Mouse (Mus musculus): ENCODE data around the gene Wnt7b. TPM values are rescaled to one million over a fixed set of nuclear protein-coding genes. Genes with fewer than 3 reads are reported as not detected.
A peak's percentile ranks its signal among the peaks of the same experiment; 100 is the strongest.

Gene Wnt7b
- polyA plus RNA-seq, 1 experiment from 2014 or later, result 11.3 TPM

DNA sequence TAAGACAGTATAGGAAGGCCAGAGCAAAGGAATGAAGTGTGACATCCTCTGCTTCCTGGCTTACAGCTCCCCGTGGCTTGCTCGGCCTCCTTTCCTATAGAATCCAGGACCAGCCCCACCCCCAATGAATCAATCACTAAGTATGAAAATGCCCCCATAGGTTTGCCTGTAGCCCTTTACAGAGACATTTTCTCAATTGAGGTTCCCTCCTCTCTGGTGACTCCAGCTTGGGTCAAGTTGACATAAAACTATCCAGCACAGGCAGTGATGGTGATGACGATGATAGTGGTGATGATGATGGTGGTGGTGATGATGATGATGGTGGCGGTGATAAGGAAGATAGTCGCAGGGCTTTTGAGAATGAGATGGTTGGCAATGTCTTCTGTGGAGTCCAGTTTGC, 16.2 kb upstream of the Wnt7b start:
- no peak overlapping the region for H3K4me2 ChIP-seq (replicated peaks; ENCODE audit: low read depth, low read length)
- H3K36me3 ChIP-seq (ENCODE audit: insufficient read depth, low read length), result no peaks in the 10 kb centered on the region
- H3K4me3 ChIP-seq (ENCODE audit: low read depth, low read length), result no peak overlapping the region
- no peaks in the 10 kb centered on the region for H3K27me3 ChIP-seq (replicated peaks; ENCODE audit: insufficient read depth, low read length)
- 57% methylated on average over 5 of the region's 5 CpGs for WGBS
- peaks cover 8% of the 10 kb centered on the region; the same call in 1 of the 2 replicates for H3K4me1 ChIP-seq (ENCODE audit: insufficient read depth, low read depth, low read length)
- no peak overlapping the region for H3K9ac ChIP-seq (replicated peaks; ENCODE audit: low read depth)
- no peak overlapping the region for H3K27ac ChIP-seq (ENCODE audit: low read length)
- DNase-seq (ENCODE audit: low spot score) (no peak), ATAC-seq (no peak)
- TF ChIP-seq EP300 (IDR thresholded peaks at IDR 0.05) (no peak), CTCF (IDR thresholded peaks at IDR 0.05) (no peak)
- H3K9me3 ChIP-seq (ENCODE audit: low read length), result no peaks in the 10 kb centered on the region

DNA sequence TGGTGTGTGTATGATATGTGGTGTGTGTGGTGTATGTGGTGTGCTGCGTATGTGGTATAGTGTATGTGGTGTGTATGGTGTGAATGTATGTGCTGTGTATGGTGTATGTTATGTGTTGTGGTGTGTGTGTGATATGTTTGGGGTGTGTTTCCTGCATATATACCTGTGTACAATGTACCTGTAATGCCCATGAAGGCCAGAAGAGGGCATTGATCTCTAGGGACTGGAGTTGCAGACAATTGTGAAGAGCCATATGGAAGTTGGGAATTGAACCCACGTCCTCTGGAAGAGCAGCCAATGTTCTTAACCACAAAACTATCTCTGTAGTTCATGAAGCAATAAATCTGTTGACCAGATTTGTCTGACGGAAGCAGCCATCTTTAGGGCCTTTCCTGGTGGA, 15.1 kb upstream of the Wnt7b start:
- no peak for ATAC-seq
- peaks cover 8% of the 10 kb centered on the region; the same call in 1 of the 2 replicates for H3K4me1 ChIP-seq (ENCODE audit: insufficient read depth, low read depth, low read length)
- no peak overlapping the region for H3K4me3 ChIP-seq (ENCODE audit: low read depth, low read length)
- DNase-seq (ENCODE audit: low spot score), result no peak
- H3K9ac ChIP-seq (replicated peaks; ENCODE audit: low read depth), result no peak overlapping the region
- no peaks in the 10 kb centered on the region for H3K36me3 ChIP-seq (ENCODE audit: insufficient read depth, low read length)
- peak; percentile 59 for TF ChIP-seq CTCF (IDR thresholded peaks at IDR 0.05)
- no peak for TF ChIP-seq EP300 (IDR thresholded peaks at IDR 0.05)
- 66% methylated on average over 3 of the region's 3 CpGs for WGBS
- no peak overlapping the region for H3K4me2 ChIP-seq (replicated peaks; ENCODE audit: low read depth, low read length)
- H3K27ac ChIP-seq (ENCODE audit: low read length), result no peak overlapping the region
- H3K27me3 ChIP-seq (replicated peaks; ENCODE audit: insufficient read depth, low read length), result no peaks in the 10 kb centered on the region
- H3K9me3 ChIP-seq (ENCODE audit: low read length), result no peaks in the 10 kb centered on the region

DNA sequence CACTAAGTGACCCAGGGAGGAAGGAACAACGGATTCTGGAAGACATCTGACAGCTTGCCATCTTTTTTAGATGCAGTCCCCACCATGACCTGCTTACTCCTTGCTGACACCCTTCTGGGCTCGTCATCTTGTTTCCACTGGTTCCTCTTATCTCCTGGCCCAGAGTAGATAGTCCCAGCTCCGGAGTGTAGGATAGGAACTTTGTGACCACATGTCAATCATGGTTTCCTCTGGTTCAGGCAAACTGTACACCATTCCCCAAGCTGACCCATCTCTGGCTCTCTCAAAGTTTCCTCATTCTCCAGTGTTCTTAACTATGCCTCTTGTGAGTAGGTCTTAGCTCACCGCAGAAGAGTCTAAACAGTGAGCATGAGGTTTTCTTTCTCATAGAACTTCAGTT, 10.4 kb upstream of the Wnt7b start:
- H3K4me2 ChIP-seq (replicated peaks; ENCODE audit: low read depth, low read length), result no peak overlapping the region
- H3K27ac ChIP-seq (ENCODE audit: low read length), result no peak overlapping the region
- WGBS, result 73% methylated on average over 4 of the region's 4 CpGs
- no peaks in the 10 kb centered on the region for H3K9me3 ChIP-seq (ENCODE audit: low read length)
- TF ChIP-seq EP300 (IDR thresholded peaks at IDR 0.05), result no peak
- TF ChIP-seq CTCF (IDR thresholded peaks at IDR 0.05), result no peak
- no peaks in the 10 kb centered on the region for H3K4me1 ChIP-seq (ENCODE audit: insufficient read depth, low read depth, low read length)
- H3K36me3 ChIP-seq (ENCODE audit: insufficient read depth, low read length), result no peaks in the 10 kb centered on the region
- H3K27me3 ChIP-seq (replicated peaks; ENCODE audit: insufficient read depth, low read length), result no peaks in the 10 kb centered on the region
- no peak overlapping the region for H3K4me3 ChIP-seq (ENCODE audit: low read depth, low read length)
- no peak overlapping the region for H3K9ac ChIP-seq (replicated peaks; ENCODE audit: low read depth)
- no peak for ATAC-seq
- no peak for DNase-seq (ENCODE audit: low spot score)

DNA sequence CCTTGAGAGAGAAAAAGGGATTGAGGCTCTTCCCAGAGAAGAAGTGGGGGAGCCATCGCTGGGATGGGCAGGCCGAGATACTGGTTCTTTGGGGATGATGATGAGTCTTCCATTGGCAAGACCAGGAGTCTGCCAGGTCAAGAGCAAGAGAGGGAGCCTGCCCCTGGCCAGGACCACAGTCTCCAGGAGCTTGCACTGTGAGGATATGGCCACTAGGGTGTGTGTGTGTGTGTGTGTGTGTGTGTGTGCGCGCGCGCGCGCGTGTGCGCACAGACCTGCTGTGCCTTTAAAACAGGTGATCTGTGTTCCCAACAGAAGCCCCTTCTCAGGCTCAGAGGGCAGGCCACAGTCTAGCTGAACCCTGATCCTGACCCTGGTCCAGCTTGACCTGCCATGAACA, 8.6 kb upstream of the Wnt7b start:
- DNase-seq (ENCODE audit: low spot score), result no peak
- ATAC-seq, result no peak
- H3K9me3 ChIP-seq (ENCODE audit: low read length), result no peaks in the 10 kb centered on the region
- TF ChIP-seq CTCF (IDR thresholded peaks at IDR 0.05) (peak; percentile 28), EP300 (IDR thresholded peaks at IDR 0.05) (no peak)
- no peak overlapping the region for H3K4me2 ChIP-seq (replicated peaks; ENCODE audit: low read depth, low read length)
- 95% methylated on average over 10 of the region's 10 CpGs for WGBS
- no peaks in the 10 kb centered on the region for H3K36me3 ChIP-seq (ENCODE audit: insufficient read depth, low read length)
- H3K4me3 ChIP-seq (ENCODE audit: low read depth, low read length), result no peak overlapping the region
- no peaks in the 10 kb centered on the region for H3K4me1 ChIP-seq (ENCODE audit: insufficient read depth, low read depth, low read length)
- no peaks in the 10 kb centered on the region for H3K27me3 ChIP-seq (replicated peaks; ENCODE audit: insufficient read depth, low read length)
- H3K9ac ChIP-seq (replicated peaks; ENCODE audit: low read depth), result no peak overlapping the region
- no peak overlapping the region for H3K27ac ChIP-seq (ENCODE audit: low read length)

DNA sequence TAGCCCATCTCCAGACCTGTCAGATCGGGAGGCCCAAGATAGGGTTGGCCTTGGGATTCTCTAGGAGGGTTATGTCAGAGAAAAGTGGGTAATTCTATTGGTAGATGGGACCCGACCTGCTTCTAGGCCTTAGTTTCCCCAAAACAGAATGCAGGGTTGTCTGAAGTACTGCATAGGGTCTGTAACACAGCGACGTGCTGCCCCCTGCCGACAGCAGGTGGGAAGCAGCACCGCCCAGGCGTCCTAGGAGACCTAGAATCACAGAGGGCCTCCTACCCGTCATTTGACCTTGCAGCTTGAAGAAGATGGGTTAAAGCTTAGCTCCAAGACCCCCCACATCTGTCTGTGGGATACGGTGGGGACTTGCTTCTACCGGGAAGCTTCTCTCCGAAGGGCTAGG, 1.2 kb upstream of the Wnt7b start:
- DNase-seq (ENCODE audit: low spot score) (peak; percentile 59), ATAC-seq (peak; percentile 53)
- WGBS, result 4% methylated on average over 11 of the region's 11 CpGs
- TF ChIP-seq CTCF (IDR thresholded peaks at IDR 0.05) (peak; percentile 80), EP300 (IDR thresholded peaks at IDR 0.05) (no peak)
- no peaks in the 10 kb centered on the region for H3K9me3 ChIP-seq (ENCODE audit: low read length)
- H3K9ac ChIP-seq (replicated peaks; ENCODE audit: low read depth), result no peak overlapping the region
- no peaks in the 10 kb centered on the region for H3K36me3 ChIP-seq (ENCODE audit: insufficient read depth, low read length)
- no peak overlapping the region for H3K4me3 ChIP-seq (ENCODE audit: low read depth, low read length)
- H3K4me2 ChIP-seq (replicated peaks; ENCODE audit: low read depth, low read length), result no peak overlapping the region
- peaks cover 5% of the 10 kb centered on the region; the same call in 1 of the 2 replicates for H3K4me1 ChIP-seq (ENCODE audit: insufficient read depth, low read depth, low read length)
- H3K27me3 ChIP-seq (replicated peaks; ENCODE audit: insufficient read depth, low read length), result peaks cover 47% of the 10 kb centered on the region
- H3K27ac ChIP-seq (ENCODE audit: low read length), result no peak overlapping the region

DNA sequence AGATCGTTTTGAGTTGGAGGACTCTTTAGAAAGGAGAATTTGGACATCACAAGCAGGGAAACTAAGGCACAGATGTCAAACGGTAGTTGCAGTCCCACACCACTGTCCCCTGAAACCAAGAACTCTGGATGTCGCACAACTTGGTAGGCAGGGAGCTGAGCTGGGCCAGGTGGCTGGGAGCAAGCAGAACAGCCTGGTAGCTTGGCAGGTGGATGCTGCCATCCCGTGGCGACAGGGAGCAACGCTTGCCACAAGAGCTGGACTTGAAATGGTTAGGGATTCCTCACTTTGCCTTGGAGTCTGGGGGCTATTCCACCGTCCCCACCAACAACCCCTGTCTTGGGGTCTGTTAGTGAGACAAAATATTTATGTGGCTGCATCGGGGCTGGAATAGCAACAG, 751 bp upstream of the Wnt7b start:
- H3K9me3 ChIP-seq (ENCODE audit: low read length), result no peaks in the 10 kb centered on the region
- H3K27ac ChIP-seq (ENCODE audit: low read length), result no peak overlapping the region
- H3K4me3 ChIP-seq (ENCODE audit: low read depth, low read length), result no peak overlapping the region
- ATAC-seq (peak; percentile 73), DNase-seq (ENCODE audit: low spot score) (peak; percentile 90)
- H3K4me2 ChIP-seq (replicated peaks; ENCODE audit: low read depth, low read length), result no peak overlapping the region
- H3K27me3 ChIP-seq (replicated peaks; ENCODE audit: insufficient read depth, low read length), result peaks cover 52% of the 10 kb centered on the region
- peak; percentile 98 for TF ChIP-seq CTCF (IDR thresholded peaks at IDR 0.05)
- no peak for TF ChIP-seq EP300 (IDR thresholded peaks at IDR 0.05)
- no peaks in the 10 kb centered on the region for H3K36me3 ChIP-seq (ENCODE audit: insufficient read depth, low read length)
- H3K9ac ChIP-seq (replicated peaks; ENCODE audit: low read depth), result no peak overlapping the region
- 2% methylated on average over 8 of the region's 8 CpGs for WGBS
- H3K4me1 ChIP-seq (ENCODE audit: insufficient read depth, low read depth, low read length), result peaks cover 5% of the 10 kb centered on the region; the same call in 1 of the 2 replicates
